Mouse (Mus musculus) G1E-ER4 (cell line): ENCODE measurements around the gene Wdr70. TPM values are rescaled to one million over a fixed set of nuclear protein-coding genes. Genes with fewer than 3 reads are reported as not detected.

ENCODE experiments used
- GATA1 ChIP-seq: IDR thresholded peaks from one replicate; pipeline ENCODE4 v1.8.0; 2012; ENCODE audit warnings: low read length, inconsistent platforms
- polyA plus RNA-seq: library from polyadenylated mRNA; stranded (reverse); fragments of >175 nt; gene quantifications from 2 replicates; pipeline ENCODE4 v1.2.3, GENCODE M21; 2012

The Wdr70 gene
- 31.6 and 43.4 TPM in 2 replicates for polyA plus RNA-seq

- no peak for TF ChIP-seq GATA1
These were observed at the start of gene Wdr70 for GRCm38 (mm10) chr15:8098774-8099749. Wdr70 (minus strand) TSS chr15:8099209.

- no peak for TF ChIP-seq GATA1
These were observed 36.6 kb upstream of the Wdr70 start for GRCm38 (mm10) chr15:8135606-8136005.

- TF ChIP-seq GATA1: no peak
These were observed 32.8 kb upstream of the Wdr70 start for GRCm38 (mm10) chr15:8131761-8132160.

GRCm38 (mm10) chr15:8131268-8131667 lies 32.3 kb upstream of the Wdr70 start:
- TF ChIP-seq GATA1: no peak

GRCm38 (mm10) chr15:8129281-8129680 lies 30.3 kb upstream of the Wdr70 start:
- TF ChIP-seq GATA1: no peak

GRCm38 (mm10) chr15:8109782-8110181 lies 10.8 kb upstream of the Wdr70 start:
- TF ChIP-seq GATA1: no peak

GRCm38 (mm10) chr15:8108966-8109743 lies 10.1 kb upstream of the Wdr70 start, which contains the start of gene Nup155:
Nup155 (plus strand) TSS chr15:8109273.
- TF ChIP-seq GATA1: no peak

GRCm38 (mm10) chr15:8108360-8108965 lies 9.5 kb upstream of the Wdr70 start:
- TF ChIP-seq GATA1: no peak

- no peak for TF ChIP-seq GATA1
These were observed 1.2 kb downstream of the Wdr70 start for GRCm38 (mm10) chr15:8097853-8098252.

- no peak for TF ChIP-seq GATA1
These were observed 8.3 kb downstream of the Wdr70 start for GRCm38 (mm10) chr15:8090685-8091084.

GRCm38 (mm10) chr15:8088715-8089114 lies 10.3 kb downstream of the Wdr70 start:
- TF ChIP-seq GATA1: no peak

GRCm38 (mm10) chr15:8087293-8087692 lies 11.7 kb downstream of the Wdr70 start:
- TF ChIP-seq GATA1: no peak

GRCm38 (mm10) chr15:8082139-8082538 lies 16.9 kb downstream of the Wdr70 start:
- no peak for TF ChIP-seq GATA1

GRCm38 (mm10) chr15:8065221-8065620 lies 33.8 kb downstream of the Wdr70 start:
- TF ChIP-seq GATA1: no peak

GRCm38 (mm10) chr15:8051177-8051576 lies 47.8 kb downstream of the Wdr70 start:
- no peak for TF ChIP-seq GATA1

- TF ChIP-seq GATA1: no peak
These were observed 59.2 kb downstream of the Wdr70 start for GRCm38 (mm10) chr15:8039834-8040233.
